Mouse (Mus musculus): ENCODE results near the gene Prkacb. TPM values are rescaled to one million over a fixed set of nuclear protein-coding genes. Genes with fewer than 3 reads are reported as not detected.
"Not testable (repeated sequence)": the region's sequence is repeated elsewhere in the genome, so short reads cannot be mapped to it uniquely, and the experiment has no call there.

Prkacb gene
- total RNA-seq, 2 experiments from 2014 or later, result 262 to 292 TPM

- DNase-seq (ENCODE audit: low spot score in 2 of 2), result no peak
Observed at GRCm38 (mm10) chr3:146780241-146780640, 32.5 kb downstream of the Prkacb start.

DNA sequence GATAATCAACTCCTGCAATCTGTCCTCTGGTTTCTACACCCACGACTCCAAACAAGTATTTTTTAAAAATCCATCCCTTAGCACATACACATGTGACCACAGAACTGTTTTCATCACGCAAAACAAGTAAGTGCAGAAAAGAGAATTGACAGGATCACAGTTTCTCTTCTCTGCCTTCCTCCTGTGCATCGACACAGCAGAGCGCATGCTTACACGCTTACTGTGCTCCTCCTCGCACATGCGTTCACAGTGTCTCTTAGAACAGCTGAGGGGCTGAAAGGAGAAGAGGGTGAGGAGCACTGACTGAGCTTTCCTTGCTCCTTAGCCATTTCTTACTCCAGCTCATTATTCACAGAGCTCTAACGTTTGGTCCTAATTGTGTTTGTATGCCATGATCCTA is 33.9 kb downstream of the Prkacb start:
- no peak for DNase-seq (ENCODE audit: low spot score in 2 of 2)

DNA sequence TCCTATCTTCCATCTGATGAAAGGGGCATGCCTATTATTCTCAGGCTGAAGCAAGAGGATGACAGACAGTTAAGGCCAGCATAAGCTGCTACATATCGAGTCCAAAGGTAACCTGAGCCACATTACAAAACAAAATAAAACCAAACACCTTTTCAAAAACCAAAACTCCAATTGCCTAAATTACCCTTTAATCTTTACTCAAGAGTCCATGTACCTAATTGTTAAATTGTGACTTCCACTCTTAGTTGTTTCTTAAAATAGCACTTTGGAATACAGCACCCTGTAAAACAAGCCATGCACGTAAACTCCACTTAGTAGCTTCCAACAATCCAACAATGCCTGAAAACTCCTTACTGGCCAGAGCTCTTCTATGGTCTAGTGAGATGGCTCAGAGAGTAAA is 34.3 kb downstream of the Prkacb start:
- DNase-seq (ENCODE audit: low spot score in 2 of 2), result no peak

GRCm38 (mm10) chr3:146776711-146777110 is 36.1 kb downstream of the Prkacb start:
- no peak for DNase-seq (ENCODE audit: low spot score in 2 of 2)

DNA sequence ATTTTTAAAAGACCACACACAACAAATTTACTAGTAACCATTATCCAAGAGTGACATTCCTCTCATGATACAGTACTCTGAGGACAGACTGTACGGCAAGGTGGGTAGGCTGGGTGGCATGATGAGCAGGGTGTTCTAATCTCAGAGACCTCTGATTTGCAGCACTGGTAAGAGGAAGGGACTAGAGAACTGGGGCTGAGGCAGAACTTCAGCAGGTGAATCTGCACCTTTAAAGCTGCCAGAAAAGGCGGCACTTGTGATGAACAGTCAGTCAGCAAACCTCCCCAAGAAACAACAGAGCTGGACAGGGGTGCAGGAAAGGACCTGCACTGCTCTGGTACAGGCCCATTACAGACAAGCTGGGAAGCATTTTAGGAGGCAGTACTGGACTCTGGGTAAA is 41.9 kb downstream of the Prkacb start:
- DNase-seq (ENCODE audit: low spot score in 2 of 2), result no peak

- peak in 1 of 2 experiments; percentile 77 for DNase-seq (ENCODE audit: low spot score in 2 of 2)
Observed at GRCm38 (mm10) chr3:146769940-146770659, 42.7 kb downstream of the Prkacb start.

GRCm38 (mm10) chr3:146769569-146769939 is 43.2 kb downstream of the Prkacb start:
- no peak for DNase-seq (ENCODE audit: low spot score in 2 of 2)

- peak in 1 of 2 experiments; percentile 43 for DNase-seq (ENCODE audit: low spot score in 2 of 2)
Observed at GRCm38 (mm10) chr3:146768921-146769320, 43.9 kb downstream of the Prkacb start.

GRCm38 (mm10) chr3:146768360-146768759 is 44.4 kb downstream of the Prkacb start:
- no peak for DNase-seq (ENCODE audit: low spot score in 2 of 2)

- DNase-seq (ENCODE audit: low spot score in 2 of 2), result peak in 1 of 2 experiments; percentile 51
Observed at GRCm38 (mm10) chr3:146766701-146767181, 46.0 kb downstream of the Prkacb start.

DNA sequence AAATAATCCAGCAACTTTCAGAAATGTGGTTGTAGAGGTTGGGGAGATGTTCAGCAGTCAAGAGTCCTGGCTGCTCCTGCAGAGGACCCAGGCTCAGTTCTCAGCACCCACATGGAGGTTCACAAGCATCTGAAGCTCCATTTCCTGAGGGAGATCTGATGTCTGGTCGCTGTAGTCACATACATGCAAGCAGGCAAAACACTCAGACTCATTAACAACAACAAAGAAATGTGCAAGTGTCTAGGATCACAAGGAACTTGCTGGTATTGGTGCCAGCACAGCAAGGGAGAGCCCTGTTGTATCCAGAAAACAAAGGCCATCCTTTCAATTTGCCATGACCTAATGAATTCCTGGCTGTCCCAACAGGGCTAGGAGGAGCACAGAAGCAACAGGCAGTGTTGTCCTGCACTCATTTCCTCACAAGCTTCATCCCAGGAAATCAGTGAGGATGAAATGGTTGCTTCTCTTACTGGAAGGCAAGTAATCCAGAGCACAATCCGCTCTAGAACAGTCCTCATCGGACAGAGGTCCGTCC is 46.7 kb downstream of the Prkacb start:
- no peak for DNase-seq (ENCODE audit: low spot score in 2 of 2)

- DNase-seq (ENCODE audit: low spot score in 2 of 2), result no peak
Observed at GRCm38 (mm10) chr3:146764871-146765529, 47.8 kb downstream of the Prkacb start.

DNA sequence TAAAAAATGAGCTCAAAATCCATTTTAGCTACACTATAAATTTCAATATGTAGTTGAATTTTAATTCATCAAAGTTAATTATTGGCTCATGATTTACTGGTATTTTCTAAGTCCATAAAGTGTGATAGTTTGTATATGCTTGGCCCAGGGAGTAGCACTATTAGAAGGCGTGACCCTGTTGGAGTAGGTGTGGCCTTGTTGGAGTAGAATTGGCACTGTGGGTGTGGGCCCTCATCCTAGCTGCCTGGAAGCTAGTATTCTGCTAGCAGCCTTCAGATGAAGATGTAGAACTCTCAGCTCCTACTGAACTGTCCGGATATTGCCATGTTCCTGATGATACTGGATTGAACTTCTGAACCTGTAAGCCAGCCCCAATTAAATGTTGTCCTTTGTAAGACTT is 49.7 kb downstream of the Prkacb start:
- not testable (repeated sequence) for DNase-seq (ENCODE audit: low spot score in 2 of 2)

DNA sequence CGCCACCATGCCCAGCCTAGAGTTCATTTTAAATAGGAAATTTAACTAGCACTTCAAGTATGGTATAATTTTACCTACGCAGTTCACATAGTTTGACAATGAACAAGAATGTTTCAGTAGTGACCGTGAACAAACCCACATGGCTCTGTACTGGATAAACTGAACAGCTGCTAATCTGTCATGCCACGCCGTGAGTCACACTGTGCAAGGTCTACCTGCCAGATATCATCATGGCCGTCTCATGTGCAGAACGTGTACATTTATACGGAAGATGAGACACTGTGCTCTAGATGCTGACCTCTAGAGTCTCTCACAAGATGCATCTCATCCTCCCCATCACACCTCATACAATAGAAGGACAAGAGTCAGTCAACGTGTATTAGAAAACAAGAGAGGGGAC is 51.5 kb downstream of the Prkacb start:
- DNase-seq (ENCODE audit: low spot score in 2 of 2), result no peak

DNA sequence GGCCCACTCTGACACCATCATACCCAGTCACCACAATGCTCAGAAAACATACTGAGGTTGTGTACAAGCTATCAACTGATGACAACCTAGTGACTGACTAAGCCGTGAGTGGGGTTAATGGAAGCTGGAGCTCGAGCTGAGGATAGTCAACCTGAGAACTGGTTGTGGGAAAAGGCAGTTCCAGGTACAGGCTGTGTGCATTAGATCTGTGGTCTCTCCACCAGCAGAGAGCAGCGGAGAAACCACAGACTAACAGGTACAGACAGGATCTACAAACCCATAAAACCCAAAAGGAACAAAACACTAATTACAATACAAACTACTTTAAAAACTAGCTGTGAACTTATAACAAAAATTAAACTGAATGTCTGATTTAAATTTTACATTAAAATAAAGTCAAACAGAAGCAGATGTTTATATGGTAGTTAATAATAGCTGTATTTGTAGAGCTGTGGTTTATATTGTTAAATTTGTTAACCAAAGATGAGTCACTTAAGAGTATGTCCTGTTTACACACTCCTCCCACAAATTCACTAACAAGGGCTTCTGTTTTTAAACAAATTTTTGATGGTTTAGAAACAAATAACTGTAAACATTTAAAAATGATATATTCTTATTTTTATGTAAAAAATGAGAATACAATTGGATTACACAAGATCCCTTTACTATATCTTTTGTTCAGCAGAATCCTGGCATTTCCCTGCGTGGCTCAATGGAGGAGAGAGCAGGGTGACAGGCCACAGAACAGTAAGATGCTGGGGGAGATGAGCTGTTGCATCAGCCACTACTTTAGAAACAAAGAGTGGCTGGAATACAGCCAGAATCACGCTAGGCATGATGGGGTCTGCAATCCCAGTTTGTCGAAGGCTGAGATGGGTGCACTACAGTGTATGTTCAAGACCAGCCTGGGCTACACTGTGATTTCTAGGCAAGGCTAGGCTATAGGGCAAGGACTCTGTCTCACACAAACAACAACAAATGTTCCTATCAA is 54.5 kb downstream of the Prkacb start:
- DNase-seq (ENCODE audit: low spot score in 2 of 2), result no peak

GRCm38 (mm10) chr3:146754270-146754669 is 58.5 kb downstream of the Prkacb start:
- no peak for DNase-seq (ENCODE audit: low spot score in 2 of 2)

DNA sequence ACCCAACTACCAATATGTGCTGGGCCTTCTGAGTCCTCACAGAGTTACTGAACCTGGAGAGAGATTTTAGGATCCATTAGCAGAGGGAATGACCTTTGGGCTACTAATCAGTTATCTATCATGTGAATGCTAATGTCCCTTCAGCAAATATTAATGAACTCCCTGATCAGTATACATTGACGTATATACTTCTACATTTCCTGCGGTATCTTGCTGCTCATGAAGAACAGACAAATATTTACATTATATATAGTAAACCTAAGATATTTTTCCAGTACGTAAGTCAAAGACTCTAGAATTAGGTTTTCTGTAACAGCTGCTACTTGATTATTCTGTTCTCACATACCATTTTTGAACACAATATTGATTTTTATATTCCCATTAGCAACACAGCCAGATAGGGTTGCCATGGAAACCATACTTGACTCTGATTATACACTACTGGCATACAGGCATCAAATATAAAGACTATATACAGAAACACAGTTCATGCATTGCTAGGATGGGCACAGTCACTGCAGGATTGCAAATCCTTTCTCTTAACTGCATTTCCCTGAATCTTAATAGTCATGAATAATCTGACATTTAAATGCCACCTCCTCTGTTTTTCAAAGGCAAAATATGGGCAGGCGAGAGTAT is 71.1 kb downstream of the Prkacb start:
- DNase-seq (ENCODE audit: low spot score in 2 of 2), result no peak

DNA sequence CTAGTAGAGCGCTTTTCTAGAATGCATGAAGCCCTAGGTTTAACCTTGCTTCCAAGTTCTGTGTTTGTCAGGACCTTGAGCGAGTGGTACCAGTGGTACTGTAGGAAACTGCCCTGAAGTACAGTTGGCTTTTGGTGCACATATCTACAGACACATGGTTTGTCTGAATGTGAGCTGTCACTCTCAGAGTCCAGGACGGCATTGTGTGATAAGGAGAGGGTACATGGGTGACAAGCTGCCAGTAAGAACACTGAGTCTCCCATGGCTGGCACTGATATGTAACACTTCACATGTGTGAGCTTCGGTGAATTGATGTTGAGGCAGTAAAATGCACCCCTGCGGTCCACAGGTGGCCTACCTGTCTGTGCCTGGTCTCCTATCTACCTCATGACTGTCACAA is 71.6 kb downstream of the Prkacb start:
- DNase-seq (ENCODE audit: low spot score in 2 of 2), result no peak

GRCm38 (mm10) chr3:146736186-146736585 is 76.6 kb downstream of the Prkacb start:
- not testable (repeated sequence) for DNase-seq (ENCODE audit: low spot score in 2 of 2)

DNA sequence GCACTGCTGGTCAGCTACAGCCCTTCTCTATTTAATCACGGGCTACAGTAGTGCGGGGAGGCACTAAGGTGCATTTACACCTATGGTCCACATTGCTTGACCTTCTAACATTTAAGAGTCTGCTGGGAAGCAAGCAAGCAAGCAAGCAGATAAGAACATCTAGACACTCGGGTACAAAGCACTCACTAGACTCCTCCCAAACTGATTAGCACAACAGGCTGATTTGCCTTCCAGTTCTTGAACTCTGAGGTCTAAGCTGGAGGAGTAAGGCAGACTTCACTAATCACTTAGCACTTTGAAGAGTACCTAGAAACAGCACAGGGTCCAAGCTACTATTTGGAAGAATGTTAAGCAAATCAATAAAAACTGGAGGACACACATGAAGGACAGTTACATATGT is 77.1 kb downstream of the Prkacb start:
- no peak for DNase-seq (ENCODE audit: low spot score in 2 of 2)

Data from layer of hippocampus, adult 18-20 months (tissue).